Mouse (Mus musculus) cerebellum, adult 2 months (tissue): ENCODE measurements at regions not wholly inside any gene's neighbourhood (a gene's known extent, or its start where the extent isn't known, plus 50 kb on each side); places are given as distances from the start of the nearest gene placed in this dataset.

ENCODE experiments used
- DNase-seq, 2 experiments: peaks; one replicate each; pipeline ENCODE4 v3.0.0; 2021
- H3K27ac ChIP-seq: fragments of 200-500 bp; 2 replicates; pipeline ENCODE4 v1.5.1; 2012; ENCODE audit warnings: low read length, control low read depth, inconsistent platforms; ENCODE audit not compliant: insufficient read depth
- H3K27me3 ChIP-seq: fragments of 200-500 bp; 2 replicates; pipeline ENCODE4 v1.6.1; 2012; ENCODE audit warnings: inconsistent platforms, mild to moderate bottlenecking, low read length, moderate library complexity; ENCODE audit not compliant: control insufficient read depth, insufficient read depth
- H3K4me1 ChIP-seq: fragments of 200-500 bp; 2 replicates; pipeline ENCODE4 v1.6.1; 2011; ENCODE audit warnings: low read length; ENCODE audit not compliant: control insufficient read depth, insufficient read depth
- H3K4me3 ChIP-seq: fragments of 200-500 bp; replicated peaks from 2 replicates; pipeline ENCODE3; 2011; ENCODE audit warnings: mild to moderate bottlenecking, low read depth, low read length, control low read depth; ENCODE audit not compliant: insufficient read depth
- CTCF ChIP-seq: fragments of 200-500 bp; IDR thresholded peaks from 2 replicates; pipeline ENCODE4 v1.5.1; 2011; ENCODE audit warnings: low read depth, mild to moderate bottlenecking, control low read depth, low read length, moderate library complexity, borderline replicate concordance; ENCODE audit not compliant: insufficient read depth
- POLR2A ChIP-seq: fragments of 200-500 bp; IDR thresholded peaks from 2 replicates; pipeline ENCODE4 v1.6.1; 2011; ENCODE audit warnings: low read length, control low read depth, borderline replicate concordance; ENCODE audit not compliant: insufficient read depth
- WGBS: fragments of 180-500 bp; shearing (Covaris S2); methylation state at CpG from one replicate; pipeline ENCODE4 v1.1.7; 2018; 5-methylcytosine and 5-hydroxymethylcytosine counted together

GRCm38 (mm10) chr10:117909155-117909554, 63.3 kb upstream of the Rap1b start:
- Histone ChIP-seq H3K4me1 (peaks cover 2% of the 10 kb centered on the region; the same call in 1 of the 2 replicates), H3K27me3 (no peaks in the 10 kb centered on the region), H3K4me3 (no peak overlapping the region), H3K27ac (no peak overlapping the region)
- TF ChIP-seq POLR2A, result no peak
- no peak for TF ChIP-seq CTCF
- WGBS, result 93% methylated on average over 4 of the region's 4 CpGs
- DNase-seq, result no peak

- TF ChIP-seq CTCF (no peak), POLR2A (no peak)
- no peak overlapping the region for H3K27ac ChIP-seq
- no peak for DNase-seq
- peaks cover 2% of the 10 kb centered on the region; the same call in 1 of the 2 replicates for H3K4me1 ChIP-seq
- H3K4me3 ChIP-seq, result no peak overlapping the region
- 74% methylated on average over 11 of the region's 11 CpGs for WGBS
- no peaks in the 10 kb centered on the region for H3K27me3 ChIP-seq
Observed at GRCm38 (mm10) chr10:117909811-117910239, 64.0 kb upstream of the Rap1b start.

GRCm38 (mm10) chr10:117910426-117910825, 64.6 kb upstream of the Rap1b start:
- WGBS, result 88% methylated on average over 7 of the region's 7 CpGs
- TF ChIP-seq CTCF, result no peak
- TF ChIP-seq POLR2A, result no peak
- peaks cover 2% of the 10 kb centered on the region; the same call in 1 of the 2 replicates for H3K4me1 ChIP-seq
- no peak overlapping the region for H3K27ac ChIP-seq
- H3K27me3 ChIP-seq, result no peaks in the 10 kb centered on the region
- no peak overlapping the region for H3K4me3 ChIP-seq
- no peak for DNase-seq

- Histone ChIP-seq H3K27ac (no peak overlapping the region), H3K4me3 (no peak overlapping the region), H3K27me3 (no peaks in the 10 kb centered on the region), H3K4me1 (no peaks in the 10 kb centered on the region)
- TF ChIP-seq POLR2A (no peak), CTCF (no peak)
- no peak for DNase-seq
- WGBS, result 93% methylated on average over 4 of the region's 4 CpGs
Observed at GRCm38 (mm10) chr10:117915011-117915735, 69.3 kb upstream of the Rap1b start.

GRCm38 (mm10) chr10:117916280-117916679, 70.4 kb upstream of the Rap1b start:
- Histone ChIP-seq H3K27ac (no peak overlapping the region), H3K4me1 (no peaks in the 10 kb centered on the region)
- 64% methylated on average over 7 of the region's 7 CpGs for WGBS

GRCm38 (mm10) chr10:117917870-117918269, 72.0 kb upstream of the Rap1b start:
- no peak for DNase-seq
- Histone ChIP-seq H3K4me1 (no peaks in the 10 kb centered on the region), H3K27me3 (no peaks in the 10 kb centered on the region), H3K27ac (no peak overlapping the region), H3K4me3 (no peak overlapping the region)
- TF ChIP-seq POLR2A, result no peak
- no peak for TF ChIP-seq CTCF
- 81% methylated on average over 2 of the region's 2 CpGs for WGBS

More at GRCm38 (mm10) chr10:117916280-117916679, 70.4 kb upstream of the Rap1b start:
- Histone ChIP-seq H3K27me3 (no peaks in the 10 kb centered on the region), H3K4me3 (no peak overlapping the region)
- TF ChIP-seq CTCF (no peak), POLR2A (no peak)
- no peak for DNase-seq

GRCm38 (mm10) chr10:117918616-117919015, 72.8 kb upstream of the Rap1b start:
- H3K4me1 ChIP-seq, result no peaks in the 10 kb centered on the region
- no peak for DNase-seq
- H3K27me3 ChIP-seq, result no peaks in the 10 kb centered on the region
- WGBS, result 77% methylated on average over 8 of the region's 8 CpGs
- TF ChIP-seq CTCF (no peak), POLR2A (no peak)
- H3K27ac ChIP-seq, result no peak overlapping the region
- H3K4me3 ChIP-seq, result no peak overlapping the region

- no peak overlapping the region for H3K4me3 ChIP-seq
- 86% methylated on average over 7 of the region's 7 CpGs for WGBS
- no peaks in the 10 kb centered on the region for H3K27me3 ChIP-seq
- no peak overlapping the region for H3K27ac ChIP-seq
- no peak for DNase-seq
- no peaks in the 10 kb centered on the region for H3K4me1 ChIP-seq
- no peak for TF ChIP-seq POLR2A
- no peak for TF ChIP-seq CTCF
Observed at GRCm38 (mm10) chr10:117919186-117919941, 73.5 kb upstream of the Rap1b start.
